Mouse (Mus musculus): ENCODE measurements around the gene Jmjd1c.

DNA sequence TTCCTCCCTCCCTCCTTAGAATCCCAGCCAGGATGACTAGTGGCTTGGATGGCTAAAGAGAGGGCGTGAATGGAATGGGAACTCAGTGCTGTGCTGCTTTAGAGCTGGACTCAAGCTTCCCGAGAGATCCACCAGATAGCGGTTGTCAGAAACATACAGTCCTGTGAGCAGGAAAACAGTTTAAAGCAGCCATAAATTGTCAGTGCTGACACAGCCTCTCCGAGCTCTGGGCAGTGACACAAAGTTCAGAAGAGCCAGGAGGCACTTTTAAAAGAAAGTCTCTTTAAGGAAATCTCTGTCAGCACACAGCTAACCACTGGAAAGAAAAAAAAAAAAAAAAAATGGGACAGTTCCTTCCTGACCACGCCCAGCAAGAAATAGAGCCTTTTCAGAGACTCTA is 156.4 kb downstream of the Jmjd1c start:
- TF ChIP-seq POLR2A (IDR thresholded peaks at IDR 0.05; ENCODE audit: extremely low read depth, insufficient read depth, low read length): no peak
- no peak for TF ChIP-seq CTCF (IDR thresholded peaks at IDR 0.05; ENCODE audit: low read depth, low read length)
